Mouse (Mus musculus) CH12.LX (cell line): Measurements from ENCODE around the gene Cry2. TPM values are rescaled to one million over a fixed set of nuclear protein-coding genes. Genes with fewer than 3 reads are reported as not detected.

Experiments
- DNase-seq: peaks from one replicate; pipeline ENCODE4 v3.0.0-alpha.2; 2013; ENCODE audit errors: extremely low read depth
- H3K27ac ChIP-seq: 2 replicates; pipeline ENCODE4 v1.5.1; 2012; ENCODE audit warnings: low read depth, mild to moderate bottlenecking, control low read depth, moderate library complexity; ENCODE audit not compliant: insufficient read depth
- H3K27me3 ChIP-seq: replicated peaks from 2 replicates; pipeline ENCODE3; 2012; ENCODE audit warnings: inconsistent platforms
- H3K36me3 ChIP-seq, 2 experiments: replicated peaks in 1 of 2; 2 replicates each; pipeline versions ENCODE3 to v1.6.1; 2012; ENCODE audit warnings: inconsistent platforms in 1 of 2, low read length in 1 of 2, mild to moderate bottlenecking in 1 of 2, mixed read lengths in 1 of 2, moderate library complexity in 1 of 2; ENCODE audit not compliant: control insufficient read depth in 1 of 2, insufficient read depth in 1 of 2
- H3K4me1 ChIP-seq, 2 experiments: 2 replicates each; pipeline ENCODE4 v1.6.1; 2012; ENCODE audit warnings: inconsistent platforms in 1 of 2, moderate library complexity in 1 of 2; ENCODE audit not compliant: insufficient read depth in 2 of 2, control insufficient read depth in 1 of 2
- H3K4me2 ChIP-seq: 2 replicates; pipeline ENCODE4 v1.6.1; 2012; ENCODE audit warnings: low read depth, mild to moderate bottlenecking, control low read depth; ENCODE audit not compliant: poor library complexity, insufficient read depth, severe bottlenecking
- H3K4me3 ChIP-seq, 3 experiments: fragments of 150-350 bp in 1 of 3; sonication (generic) in 1 of 3; replicated peaks in 1 of 3; 2 replicates each; pipeline versions ENCODE3 to v1.5.1; 2011 to 2012; ENCODE audit warnings: low read depth in 2 of 3, low read length in 2 of 3, mild to moderate bottlenecking in 2 of 3, moderate library complexity in 2 of 3, control low read depth in 1 of 3, improper control_type of control experiment in 1 of 3, inconsistent platforms in 1 of 3, mixed read lengths in 1 of 3; ENCODE audit not compliant: poor library complexity in 1 of 3
- H3K79me2 ChIP-seq: replicated peaks from 2 replicates; pipeline ENCODE4 v1.6.1; 2012; ENCODE audit warnings: mild to moderate bottlenecking, moderate library complexity; ENCODE audit not compliant: control insufficient read depth, poor library complexity, insufficient read depth, severe bottlenecking; ENCODE audit errors: extremely low read depth
- H3K9ac ChIP-seq: 2 replicates; pipeline ENCODE4 v1.6.1; 2012; ENCODE audit warnings: low read depth, mild to moderate bottlenecking, control low read depth, moderate library complexity; ENCODE audit not compliant: insufficient read depth
- H3K9me3 ChIP-seq: replicated peaks from 2 replicates; pipeline ENCODE3; 2012; ENCODE audit warnings: low read length, inconsistent platforms, mixed read lengths
- CHD2 ChIP-seq: IDR thresholded peaks from 2 replicates; pipeline ENCODE4 v1.6.1; 2011; ENCODE audit warnings: low read length, improper control_type of control experiment
- E2F4 ChIP-seq: IDR thresholded peaks from 2 replicates; pipeline ENCODE4 v1.6.1; 2011; ENCODE audit warnings: low read depth, low read length, improper control_type of control experiment; ENCODE audit not compliant: insufficient replicate concordance
- ELF1 ChIP-seq: IDR thresholded peaks from 2 replicates; pipeline ENCODE4 v1.6.1; 2014; ENCODE audit warnings: low read depth, mild to moderate bottlenecking, inconsistent platforms, low read length, improper control_type of control experiment
- EP300 ChIP-seq: IDR thresholded peaks from 2 replicates; pipeline ENCODE4 v1.6.1; 2011; ENCODE audit warnings: low read length, improper control_type of control experiment
- ETS1 ChIP-seq: conservative IDR thresholded peaks from 2 replicates; pipeline ENCODE4 v1.6.1; 2012; ENCODE audit warnings: low read depth, mild to moderate bottlenecking, inconsistent platforms, low read length, improper control_type of control experiment, moderate library complexity
- GABPA ChIP-seq: IDR thresholded peaks from 2 replicates; pipeline ENCODE4 v1.6.1; 2012; ENCODE audit warnings: low read depth, low read length, improper control_type of control experiment, inconsistent platforms; ENCODE audit not compliant: insufficient replicate concordance
- HCFC1 ChIP-seq: IDR thresholded peaks from 2 replicates; pipeline ENCODE4 v1.6.1; 2012; ENCODE audit warnings: low read depth, mild to moderate bottlenecking, inconsistent platforms, low read length, improper control_type of control experiment
- IRF4 ChIP-seq: IDR thresholded peaks from 2 replicates; pipeline ENCODE4 v1.6.1; 2014; ENCODE audit warnings: low read depth, mild to moderate bottlenecking, inconsistent platforms, low read length, improper control_type of control experiment
- JUND ChIP-seq: conservative IDR thresholded peaks from 2 replicates; pipeline ENCODE4 v1.6.1; 2011; ENCODE audit warnings: low read depth, low read length, improper control_type of control experiment
- MAFK ChIP-seq: IDR thresholded peaks from 2 replicates; pipeline ENCODE4 v1.6.1; 2011; ENCODE audit warnings: low read length, improper control_type of control experiment; ENCODE audit not compliant: insufficient replicate concordance
- NRF1 ChIP-seq: IDR thresholded peaks from 2 replicates; pipeline ENCODE4 v1.6.1; 2014; ENCODE audit warnings: low read depth, mild to moderate bottlenecking, inconsistent platforms, low read length, improper control_type of control experiment, moderate library complexity
- POLR2A ChIP-seq: IDR thresholded peaks from 2 replicates; pipeline ENCODE4 v1.6.1; 2011; ENCODE audit warnings: low read depth, mild to moderate bottlenecking, improper control_type of control experiment, low read length
- POLR2AphosphoS2 ChIP-seq: IDR thresholded peaks from 2 replicates; pipeline ENCODE4 v1.6.1; 2011; ENCODE audit warnings: low read depth, low read length, improper control_type of control experiment
- RCOR1 ChIP-seq: conservative IDR thresholded peaks from 2 replicates; pipeline ENCODE4 v1.6.1; 2012; ENCODE audit warnings: low read depth, mild to moderate bottlenecking, inconsistent platforms, low read length, improper control_type of control experiment
- SMC3 ChIP-seq: IDR thresholded peaks from 2 replicates; pipeline ENCODE4 v1.6.1; 2011; ENCODE audit warnings: low read depth, low read length, improper control_type of control experiment
- ZNF384 ChIP-seq: IDR thresholded peaks from 2 replicates; pipeline ENCODE4 v1.6.1; 2012; ENCODE audit warnings: low read depth, low read length, improper control_type of control experiment, inconsistent platforms
- dilution Hi-C: fragments of 300-500 bp; cut with MboI; formaldehyde crosslinking; loops from 2 replicates; pipeline ENCODE4 v1.14.3; 2020; ENCODE audit warnings: low sequenced_read_pairs; ENCODE audit not compliant: extremely low pct_unique_long_range_greater_than_20kb, extremely low pct_ligation_motif_present
- in situ Hi-C: fragments of 300-500 bp; cut with MboI; formaldehyde crosslinking; loops from 3 replicates; pipeline ENCODE4 v1.14.3; 2019; ENCODE audit warnings: low sequenced_read_pairs, low pct_ligation_motif_present, low pct_unique_long_range_greater_than_20kb, mixed read lengths
- polyA plus RNA-seq: library from polyadenylated mRNA; unstranded; fragments of >175 nt; gene quantifications from 2 replicates; pipeline ENCODE4 v1.2.1, GENCODE M21; 2012; ENCODE audit warnings: low read depth; ENCODE audit not compliant: insufficient read length
- total RNA-seq, 2 experiments: library from RNA; depleted of rRNA; stranded (reverse); fragments of 300-350 nt in 1 of 2; fragments of >200 nt in 1 of 2; gene quantifications; 2 replicates each; pipeline ENCODE4 v1.2.3; 2012 to 2014

Cry2 gene
- total and polyA plus RNA-seq, 3 experiments, result 4.3 to 15.9 (median 12.7) TPM

GRCm38 (mm10) chr2:92371971-92372690, 61.7 kb downstream of the Cry2 start:
- no peak overlapping the region for H3K27ac ChIP-seq
- TF ChIP-seq ELF1 (no peak), JUND (no peak), E2F4 (no peak), IRF4 (no peak), ETS1 (no peak), GABPA (no peak), MAFK (no peak), NRF1 (no peak), CHD2 (no peak), POLR2A (no peak), HCFC1 (no peak), SMC3 (no peak), POLR2AphosphoS2 (no peak), EP300 (no peak), RCOR1 (no peak)
- TF ChIP-seq, all 38 proteins: peak for 0
- no peak overlapping the region for H3K4me2 ChIP-seq
- no peaks in the 10 kb centered on the region for H3K9me3 ChIP-seq
- no peak for DNase-seq
- peaks cover 16 to 35% of the 10 kb centered on the region in 2 experiments for H3K4me1 ChIP-seq
- dilution Hi-C loops (no loop called here), in situ Hi-C loops (no loop called here)
- H3K4me3 ChIP-seq, result no peak overlapping the region
- peaks cover 9% of the 10 kb centered on the region for H3K27me3 ChIP-seq
- H3K36me3 ChIP-seq, result peaks cover 0 to 6% of the 10 kb centered on the region in 2 experiments
- no peak overlapping the region for H3K9ac ChIP-seq
- H3K79me2 ChIP-seq, result peaks cover 9% of the 10 kb centered on the region

GRCm38 (mm10) chr2:92370821-92371805, 62.7 kb downstream of the Cry2 start:
- H3K27me3 ChIP-seq, result peaks cover 9% of the 10 kb centered on the region
- H3K79me2 ChIP-seq, result peaks cover 6% of the 10 kb centered on the region
- H3K4me3 ChIP-seq, result peak overlapping the region in 1 of 3 experiments; percentile 5
- H3K9ac ChIP-seq, result no peak overlapping the region
- no peak overlapping the region for H3K27ac ChIP-seq
- H3K9me3 ChIP-seq, result no peaks in the 10 kb centered on the region
- peaks cover 13 to 26% of the 10 kb centered on the region in 2 experiments for H3K4me1 ChIP-seq
- no peak for DNase-seq
- in situ Hi-C loops, result no loop called here
- peak overlapping the region; percentile 23; the same call in 1 of the 2 replicates for H3K4me2 ChIP-seq
- dilution Hi-C loops, result no loop called here
- peaks cover 0 to 1% of the 10 kb centered on the region in 2 experiments for H3K36me3 ChIP-seq
- TF ChIP-seq ZNF384, result no peak
